Mouse (Mus musculus) Patski (cell line): ENCODE results near the gene Inpp5a. TPM values are rescaled to one million over a fixed set of nuclear protein-coding genes. Genes with fewer than 3 reads are reported as not detected.

Experiments used
- ATAC-seq: fragments of 100-300 bp; one replicate; pipeline ENCODE4 v1.8.0; 2021
- CTCF ChIA-PET: fragments of 350-600 bp; sonication (Branson Sonifier 250); formaldehyde crosslinking; loops from one replicate; lab custom pipeline; 2022; ENCODE audit warnings: inconsistent platforms; lab: Charles Lee
- POLR2A ChIA-PET: fragments of 350-600 bp; sonication (Branson Sonifier 250); formaldehyde crosslinking; loops from one replicate; lab custom pipeline; 2022; ENCODE audit warnings: antibody characterized with exemption, inconsistent platforms; lab: Charles Lee
- DNase-seq: peaks from one replicate; pipeline ENCODE4 v3.0.0-alpha.2; 2011; ENCODE audit warnings: low read depth, low spot score
- H3K27me3 ChIP-seq: fragments of 371-371 bp; one replicate; pipeline ENCODE4 v1.5.1; 2021
- CTCF ChIP-seq: fragments of 100-300 bp; IDR thresholded peaks from one replicate; pipeline ENCODE4 v1.5.1; 2021
- in situ Hi-C: fragments of 300-500 bp; cut with MboI; formaldehyde crosslinking; loops from 3 replicates; pipeline ENCODE4 v1.11.1; 2018; ENCODE audit warnings: low pct_unique_long_range_greater_than_20kb, mixed read lengths
- polyA plus RNA-seq: library from polyadenylated mRNA; unstranded; gene quantifications from one replicate; pipeline ENCODE4 v1.2.3, GENCODE M21; 2021

Inpp5a gene
- polyA plus RNA-seq, 1 experiment from 2014 or later, result 25.5 TPM

DNA sequence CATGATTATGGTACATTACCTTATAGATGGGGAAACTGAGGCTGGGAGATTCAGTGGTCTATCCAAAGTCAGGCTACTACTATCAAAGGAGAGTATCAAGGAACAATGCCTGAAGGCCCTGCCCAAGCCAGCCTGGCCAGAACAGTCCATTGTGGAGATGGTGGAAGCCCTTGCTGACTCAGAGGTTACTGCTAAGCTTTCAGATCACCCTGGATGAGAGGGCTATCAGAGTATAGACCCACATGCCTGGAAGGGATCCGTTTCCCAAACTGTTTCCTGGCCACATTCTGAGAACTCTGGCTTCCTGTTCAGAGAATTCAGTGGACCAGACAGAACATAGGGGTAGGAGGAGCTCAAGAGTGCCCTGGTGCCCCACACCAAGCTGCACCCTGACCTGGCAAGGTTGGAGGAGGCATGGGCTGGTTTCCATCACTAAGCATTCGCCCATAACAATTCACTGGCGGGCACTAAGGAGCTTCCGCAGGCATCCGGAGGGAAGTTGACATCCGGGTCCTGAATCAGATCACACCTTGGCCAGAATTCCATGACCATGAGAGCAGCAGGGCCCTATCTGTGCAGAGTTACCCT lies 19.3 kb upstream of the Inpp5a start:
- POLR2A ChIA-PET, result no interaction called here
- DNase-seq (no peak), ATAC-seq (no peak)
- CTCF ChIA-PET, result no interaction called here
- no peaks in the 10 kb centered on the region for H3K27me3 ChIP-seq
- in situ Hi-C loops, result no loop called here
- no peak for TF ChIP-seq CTCF

DNA sequence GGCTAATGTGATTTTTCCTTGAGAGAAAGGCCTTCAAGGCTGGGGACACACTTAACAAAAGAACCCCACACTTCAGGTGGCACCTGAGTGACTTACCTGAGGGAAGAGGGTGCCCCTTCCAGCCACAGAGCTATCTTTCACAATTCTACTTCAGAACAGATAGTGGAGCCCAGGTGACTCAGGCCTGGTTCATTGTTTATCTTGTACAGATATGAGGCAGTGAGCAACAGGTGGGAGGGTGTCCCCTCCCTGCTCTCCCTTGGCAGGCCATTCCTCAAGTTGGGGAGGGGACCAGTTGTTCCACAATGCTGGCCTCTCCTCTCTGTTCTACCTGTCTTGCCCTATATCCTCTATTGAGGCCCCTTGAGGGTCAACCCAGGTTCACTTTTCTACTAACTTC lies 17.5 kb upstream of the Inpp5a start:
- ATAC-seq (no peak), DNase-seq (no peak)
- TF ChIP-seq CTCF, result no peak
- POLR2A ChIA-PET, result interaction anchor here (0.8 kb wide), 1 partner anchor 17 kb away, joined by 3 read pairs; no protein-coding TSS in a partner anchor
- no peaks in the 10 kb centered on the region for H3K27me3 ChIP-seq
- CTCF ChIA-PET, result interaction anchor here (1.1 kb wide), 1 partner anchor 11 kb away, joined by 4 read pairs; no protein-coding TSS in a partner anchor
- in situ Hi-C loops, result no loop called here

DNA sequence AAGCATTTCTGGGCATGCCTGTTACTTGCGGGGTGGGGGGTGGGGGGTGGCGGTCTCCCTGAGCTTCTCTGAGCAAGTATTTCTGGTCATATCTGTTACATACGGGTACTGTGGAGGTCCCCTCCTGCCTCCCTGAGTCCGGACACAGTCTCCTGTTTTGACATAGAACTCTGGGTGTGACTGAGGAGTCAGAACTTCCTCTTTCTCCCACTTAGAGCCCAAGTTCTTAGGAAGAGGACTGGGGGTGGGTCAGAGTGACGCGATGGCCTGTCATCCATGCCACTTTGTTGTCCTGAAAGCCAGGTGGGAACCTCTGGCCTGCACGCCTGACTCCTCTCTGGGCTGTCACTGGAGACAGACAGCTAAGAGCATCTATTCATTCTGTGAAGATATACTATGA lies 11.5 kb upstream of the Inpp5a start:
- ChIA-PET CTCF (interaction anchor here (1.5 kb wide), 1 partner anchor 12 kb away, joined by 3 read pairs; no protein-coding TSS in a partner anchor), POLR2A (interaction anchor here (1.6 kb wide), 1 partner anchor 10 kb away, joined by 3 read pairs; no protein-coding TSS in a partner anchor)
- in situ Hi-C loops, result no loop called here
- H3K27me3 ChIP-seq, result no peaks in the 10 kb centered on the region
- no peak for ATAC-seq
- no peak for DNase-seq
- TF ChIP-seq CTCF, result no peak

DNA sequence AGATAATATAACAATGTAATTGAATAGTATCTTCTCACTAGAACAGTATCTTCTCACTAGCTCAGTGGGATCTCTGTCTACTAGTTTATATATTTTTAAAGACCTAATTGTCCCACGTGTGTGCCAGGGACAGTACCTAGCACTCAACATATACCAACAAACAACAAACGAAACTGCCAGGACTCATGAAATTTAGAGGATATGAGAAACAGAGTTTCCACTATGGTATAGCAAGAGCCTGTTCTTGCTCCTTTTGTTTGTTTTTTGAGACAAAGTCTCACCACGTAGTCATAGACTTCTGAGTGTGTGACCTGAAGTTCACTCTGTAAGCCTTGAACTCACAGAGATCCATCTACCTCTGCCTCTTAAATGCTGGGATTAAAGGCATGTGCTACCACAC lies 10.6 kb upstream of the Inpp5a start:
- in situ Hi-C loops, result no loop called here
- no peak for TF ChIP-seq CTCF
- no peaks in the 10 kb centered on the region for H3K27me3 ChIP-seq
- ChIA-PET CTCF (interaction anchor here (1.5 to 1.6 kb wide), 2 partner anchors 9 to 13 kb away, joined by 3 to 4 read pairs; no protein-coding TSS in a partner anchor), POLR2A (interaction anchor here (1.6 kb wide), 1 partner anchor 11 kb away, joined by 3 read pairs; no protein-coding TSS in a partner anchor)
- ATAC-seq, result no peak
- no peak for DNase-seq

DNA sequence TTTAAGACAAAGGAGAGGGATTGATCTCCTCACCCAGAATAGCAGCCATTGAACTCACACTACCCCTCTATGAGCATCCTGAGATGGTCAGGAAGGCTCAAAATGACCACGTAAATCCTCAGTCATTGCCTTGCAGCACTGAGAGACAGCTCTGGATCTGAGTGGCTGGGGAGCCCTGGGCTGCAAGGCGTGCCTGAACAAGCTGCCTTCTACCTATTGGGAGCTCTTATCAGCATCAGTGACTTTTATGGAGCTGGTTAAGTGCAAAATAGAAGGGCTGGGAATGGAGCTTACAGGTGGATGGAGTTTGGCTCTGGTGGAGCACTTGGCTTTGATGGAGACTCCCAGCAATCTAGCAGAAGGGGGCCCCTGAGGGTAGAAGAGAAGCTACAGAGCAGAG lies 9.2 kb upstream of the Inpp5a start:
- in situ Hi-C loops, result no loop called here
- ChIA-PET POLR2A (interaction anchor here (0.6 kb wide), 1 partner anchor 47 kb away, joined by 3 read pairs; no protein-coding TSS in a partner anchor), CTCF (interaction anchor here (1.1 to 1.4 kb wide), 3 partner anchors 33 to 77 kb away, joined by 3 to 4 read pairs (median 4); no protein-coding TSS in a partner anchor)
- ATAC-seq (no peak), DNase-seq (no peak)
- H3K27me3 ChIP-seq, result no peaks in the 10 kb centered on the region
- no peak for TF ChIP-seq CTCF

DNA sequence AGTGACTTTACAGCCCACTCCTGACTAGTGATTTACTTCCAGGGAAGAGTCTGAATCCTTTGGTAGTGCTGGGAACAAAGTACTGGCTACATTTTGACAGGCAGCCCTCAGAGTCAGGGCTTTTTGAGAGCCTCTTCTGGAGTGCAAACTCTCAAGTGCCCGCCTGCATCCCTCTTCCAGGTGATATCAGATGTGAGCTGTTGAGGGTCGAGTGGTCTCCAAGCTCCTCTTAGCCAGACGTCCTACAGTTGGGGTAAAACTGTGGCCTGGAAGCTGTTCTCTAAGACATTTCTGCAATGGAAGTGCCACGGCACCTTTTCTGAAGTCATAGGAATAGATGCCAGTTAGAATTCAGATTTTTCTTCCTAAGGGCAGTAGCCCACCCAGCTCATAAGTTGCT lies 8.7 kb upstream of the Inpp5a start:
- CTCF ChIA-PET, result interaction anchor here (1.1 to 1.4 kb wide), 2 partner anchors 34 to 60 kb away, joined by 3 to 4 read pairs; no protein-coding TSS in a partner anchor
- POLR2A ChIA-PET, result interaction anchor here (0.6 kb wide), 1 partner anchor 47 kb away, joined by 3 read pairs; no protein-coding TSS in a partner anchor
- ATAC-seq, result no peak
- no peak for TF ChIP-seq CTCF
- in situ Hi-C loops, result no loop called here
- H3K27me3 ChIP-seq, result no peaks in the 10 kb centered on the region
- DNase-seq, result no peak

DNA sequence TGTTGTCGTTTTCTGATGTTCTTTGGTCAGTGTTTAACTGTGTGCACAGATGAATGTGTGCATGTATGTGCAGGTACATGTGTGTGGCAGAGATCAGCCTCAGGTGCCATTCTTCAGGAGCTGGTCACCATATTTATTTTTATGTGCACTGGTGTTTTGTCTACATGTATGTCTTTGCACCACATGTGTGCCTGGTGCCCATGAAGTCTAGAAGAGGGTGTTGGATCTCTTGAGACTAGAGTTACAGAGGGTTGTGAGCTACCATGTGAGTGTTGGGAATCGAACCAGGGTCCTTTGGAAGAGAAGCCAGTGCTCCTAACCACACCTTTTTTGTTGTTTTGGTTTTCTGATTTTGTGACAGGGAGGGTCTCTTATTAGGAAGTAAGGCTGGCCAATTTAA lies 7.0 kb upstream of the Inpp5a start:
- POLR2A ChIA-PET, result interaction anchor here (1.4 kb wide), 1 partner anchor 10 kb away, joined by 3 read pairs; no protein-coding TSS in a partner anchor
- CTCF ChIA-PET, result interaction anchor here (1.4 kb wide), 2 partner anchors 11 to 15 kb away, joined by 4 read pairs; no protein-coding TSS in a partner anchor
- no peak for DNase-seq
- TF ChIP-seq CTCF, result no peak
- in situ Hi-C loops, result no loop called here
- no peak for ATAC-seq
- no peaks in the 10 kb centered on the region for H3K27me3 ChIP-seq

DNA sequence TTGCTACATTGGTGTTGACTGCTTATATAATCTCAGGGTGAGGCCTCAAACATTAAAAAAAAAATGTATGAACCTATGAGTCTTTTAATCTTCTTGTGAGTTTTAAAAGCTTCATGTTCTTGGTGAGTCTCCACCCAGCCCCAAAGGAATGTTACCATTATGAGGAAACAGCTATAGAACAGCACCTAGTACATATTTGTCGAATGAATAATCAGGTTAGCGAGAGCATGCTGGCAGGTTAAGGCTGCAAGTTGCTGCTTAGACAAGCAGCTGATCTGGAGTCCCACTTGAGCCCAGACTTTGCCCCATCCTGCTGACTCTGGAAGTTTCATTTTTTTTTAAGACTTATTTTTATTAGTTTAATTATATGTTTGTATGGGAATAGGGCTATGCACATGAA lies 6.1 kb upstream of the Inpp5a start:
- no peak for TF ChIP-seq CTCF
- POLR2A ChIA-PET, result no interaction called here
- in situ Hi-C loops, result no loop called here
- DNase-seq (no peak), ATAC-seq (peak; percentile 33)
- H3K27me3 ChIP-seq, result no peaks in the 10 kb centered on the region
- CTCF ChIA-PET, result interaction anchor here (1.4 kb wide), 2 partner anchors 12 to 16 kb away, joined by 4 read pairs; no protein-coding TSS in a partner anchor

DNA sequence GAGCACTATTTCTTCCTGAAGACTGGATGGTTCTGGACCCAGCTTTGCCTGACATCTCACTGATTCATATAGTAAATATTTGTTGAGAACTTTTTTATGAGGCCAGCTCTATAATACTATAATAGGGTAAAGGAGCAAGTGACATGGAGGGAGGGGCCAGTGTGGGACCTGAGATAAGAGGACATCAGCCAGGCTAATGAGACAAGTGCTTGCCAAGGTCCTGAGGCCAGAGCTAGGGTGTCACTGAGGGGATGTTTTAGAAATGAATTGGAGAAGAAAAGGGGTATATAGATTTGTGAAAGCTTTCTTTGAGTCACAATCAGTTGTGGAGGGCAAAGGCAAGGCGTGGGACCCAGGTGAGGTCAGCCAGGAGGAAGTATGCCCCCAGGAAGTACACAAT lies 4.4 kb upstream of the Inpp5a start:
- ATAC-seq (no peak), DNase-seq (no peak)
- in situ Hi-C loops, result no loop called here
- ChIA-PET CTCF (no interaction called here), POLR2A (no interaction called here)
- H3K27me3 ChIP-seq, result no peaks in the 10 kb centered on the region
- TF ChIP-seq CTCF, result no peak

DNA sequence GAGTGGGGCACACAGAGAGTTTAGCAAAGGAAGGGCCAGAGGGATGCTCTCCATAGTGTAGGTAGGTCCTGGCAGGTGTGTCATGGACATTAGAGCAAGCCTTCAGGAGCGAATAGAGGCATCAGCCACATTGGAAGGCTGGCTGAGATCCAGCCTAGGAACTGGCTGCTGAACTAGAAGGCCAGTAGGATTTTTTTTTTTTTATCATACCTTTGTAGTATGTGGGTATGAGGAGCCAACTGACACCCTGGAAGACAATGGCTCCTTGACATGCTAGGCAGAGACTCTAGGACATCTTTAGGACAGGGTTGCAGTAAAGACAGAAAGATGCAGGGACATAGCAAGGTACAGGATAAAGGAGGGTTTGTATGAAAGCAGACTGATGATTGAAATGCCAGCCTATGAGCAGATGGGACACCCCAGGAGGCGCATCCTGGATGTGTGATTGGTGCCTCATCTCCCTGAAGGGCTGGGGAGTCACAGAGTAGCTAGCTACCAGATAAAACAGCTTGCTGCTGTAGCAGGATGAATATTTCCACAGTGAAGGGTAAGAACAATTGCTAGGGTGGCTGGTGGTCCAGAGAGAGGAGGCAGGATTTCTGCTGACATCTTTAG lies 3.9 kb upstream of the Inpp5a start:
- no peaks in the 10 kb centered on the region for H3K27me3 ChIP-seq
- ChIA-PET POLR2A (interaction anchor here (0.6 kb wide), 1 partner anchor 8 kb away, joined by 3 read pairs; no protein-coding TSS in a partner anchor), CTCF (no interaction called here)
- ATAC-seq (no peak), DNase-seq (no peak)
- TF ChIP-seq CTCF, result no peak
- in situ Hi-C loops, result no loop called here
